Mouse (Mus musculus) embryonic facial prominence, embryonic 10.5 days (tissue): ENCODE data around the gene Chn2. TPM values are rescaled to one million over a fixed set of nuclear protein-coding genes. Genes with fewer than 3 reads are reported as not detected.
A peak's percentile ranks its signal among the peaks of the same experiment; 100 is the strongest.

Experiments
- DNase-seq: peaks from one replicate; pipeline ENCODE4 v3.0.0-alpha.2; 2017; ENCODE audit warnings: low spot score
- H3K27ac ChIP-seq: fragments of 300-500 bp; sonication (generic); replicated peaks from 2 replicates; pipeline ENCODE4 v1.5.1; 2016; ENCODE audit warnings: mild to moderate bottlenecking
- H3K27me3 ChIP-seq: fragments of 300-500 bp; sonication (generic); replicated peaks from 2 replicates; pipeline ENCODE4 v1.6.1; 2016; ENCODE audit warnings: low read depth, mild to moderate bottlenecking; ENCODE audit not compliant: poor library complexity, severe bottlenecking
- H3K36me3 ChIP-seq: fragments of 300-500 bp; sonication (generic); replicated peaks from 2 replicates; pipeline ENCODE4 v1.6.1; 2016; ENCODE audit warnings: mild to moderate bottlenecking, moderate library complexity
- H3K4me1 ChIP-seq: fragments of 300-500 bp; sonication (generic); 2 replicates; pipeline ENCODE4 v1.6.1; 2016
- H3K4me3 ChIP-seq: fragments of 300-500 bp; sonication (generic); 2 replicates; pipeline ENCODE4 v1.5.1; 2016; ENCODE audit warnings: mild to moderate bottlenecking, moderate library complexity
- H3K9me3 ChIP-seq: fragments of 300-500 bp; sonication (generic); 2 replicates; pipeline ENCODE4 v1.6.1; 2016; ENCODE audit warnings: mild to moderate bottlenecking
- WGBS: fragments of 180-500 bp; shearing (Covaris S2); methylation state at CpG from one replicate; pipeline ENCODE4 v1.1.7; 2016; 5-methylcytosine and 5-hydroxymethylcytosine counted together
- polyA plus RNA-seq: library from polyadenylated mRNA; unstranded; fragments of >200 nt; fragmentation: Nextera tagmentation; extraction: Ambion mirVana; gene quantifications from 2 replicates; pipeline ENCODE4 v1.2.1, GENCODE M21; 2016

Chn2 gene
- polyA plus RNA-seq, 1 experiment from 2014 or later = 11.3 TPM

GRCm38 (mm10) chr6:54330166-54330565 is 290.8 kb downstream of the Chn2 start:
- peaks cover 79% of the 10 kb centered on the region for H3K27me3 ChIP-seq
- WGBS = 79% methylated on average over 10 of the region's 10 CpGs

GRCm38 (mm10) chr6:54331765-54332164 is 292.4 kb downstream of the Chn2 start:
- peak; percentile 35 for DNase-seq
- Histone ChIP-seq H3K4me1 (peaks cover 42% of the 10 kb centered on the region), H3K9me3 (no peaks in the 10 kb centered on the region), H3K27ac (no peak overlapping the region), H3K4me3 (no peak overlapping the region), H3K27me3 (peaks cover 66% of the 10 kb centered on the region), H3K36me3 (no peaks in the 10 kb centered on the region)
- 42% methylated on average over 10 of the region's 10 CpGs for WGBS

More at GRCm38 (mm10) chr6:54330166-54330565, 290.8 kb downstream of the Chn2 start:
- Histone ChIP-seq H3K36me3 (no peaks in the 10 kb centered on the region), H3K4me3 (no peak overlapping the region), H3K4me1 (peaks cover 51% of the 10 kb centered on the region), H3K9me3 (no peaks in the 10 kb centered on the region), H3K27ac (no peak overlapping the region)
- no peak for DNase-seq

GRCm38 (mm10) chr6:54332203-54332602 is 292.8 kb downstream of the Chn2 start:
- Histone ChIP-seq H3K4me3 (no peak overlapping the region), H3K4me1 (peaks cover 37% of the 10 kb centered on the region), H3K36me3 (no peaks in the 10 kb centered on the region), H3K27ac (peak overlapping the region; percentile 59), H3K27me3 (peaks cover 61% of the 10 kb centered on the region), H3K9me3 (no peaks in the 10 kb centered on the region)
- peak; percentile 57 for DNase-seq
- WGBS = 45% methylated on average over 8 of the region's 8 CpGs

GRCm38 (mm10) chr6:54333116-54333651 is 293.8 kb downstream of the Chn2 start:
- Histone ChIP-seq H3K27me3 (peaks cover 51% of the 10 kb centered on the region), H3K4me3 (no peak overlapping the region), H3K36me3 (no peaks in the 10 kb centered on the region), H3K27ac (no peak overlapping the region), H3K9me3 (no peaks in the 10 kb centered on the region), H3K4me1 (peaks cover 28% of the 10 kb centered on the region)
- 42% methylated on average over 11 of the region's 11 CpGs for WGBS
- no peak for DNase-seq

- Histone ChIP-seq H3K27me3 (peaks cover 45% of the 10 kb centered on the region), H3K36me3 (no peaks in the 10 kb centered on the region), H3K9me3 (no peaks in the 10 kb centered on the region), H3K4me1 (peaks cover 28% of the 10 kb centered on the region), H3K4me3 (no peak overlapping the region), H3K27ac (no peak overlapping the region)
- no peak for DNase-seq
- whole genome bisulfite sequencing = 40% methylated on average over 9 of the region's 9 CpGs
Observed at GRCm38 (mm10) chr6:54333652-54334396, 294.5 kb downstream of the Chn2 start.

- peaks cover 24% of the 10 kb centered on the region for H3K27me3 ChIP-seq
- H3K27ac ChIP-seq = no peak overlapping the region
- H3K9me3 ChIP-seq = no peaks in the 10 kb centered on the region
- DNase-seq = no peak
- no peaks in the 10 kb centered on the region for H3K36me3 ChIP-seq
- H3K4me1 ChIP-seq = peaks cover 12% of the 10 kb centered on the region
- H3K4me3 ChIP-seq = no peak overlapping the region
- WGBS = 90% methylated on average over 6 of the region's 6 CpGs
Observed at GRCm38 (mm10) chr6:54337321-54337720, 298.0 kb downstream of the Chn2 start.

- no peaks in the 10 kb centered on the region for H3K4me1 ChIP-seq
- H3K27ac ChIP-seq = no peak overlapping the region
- H3K9me3 ChIP-seq = no peaks in the 10 kb centered on the region
- DNase-seq = no peak
- no peaks in the 10 kb centered on the region for H3K27me3 ChIP-seq
- WGBS = 88% methylated on average over 5 of the region's 5 CpGs
- no peak overlapping the region for H3K4me3 ChIP-seq
- no peaks in the 10 kb centered on the region for H3K36me3 ChIP-seq
Observed at GRCm38 (mm10) chr6:54341133-54341532, 301.8 kb downstream of the Chn2 start.

- H3K4me1 ChIP-seq = no peaks in the 10 kb centered on the region
- H3K27me3 ChIP-seq = no peaks in the 10 kb centered on the region
- no peak for DNase-seq
- H3K27ac ChIP-seq = no peak overlapping the region
- no peak overlapping the region for H3K4me3 ChIP-seq
- WGBS = 91% methylated on average over 10 of the region's 10 CpGs
- no peaks in the 10 kb centered on the region for H3K9me3 ChIP-seq
- H3K36me3 ChIP-seq = no peaks in the 10 kb centered on the region
Observed at GRCm38 (mm10) chr6:54342223-54342622, 302.9 kb downstream of the Chn2 start.

Other genes with a start within 250 kb of the Chn2 start
- 50.1 and 65.8 TPM in 2 replicates for gene Tril, start 218.7 kb upstream of the Chn2 start, polyA plus RNA-seq
- 0.10 and 0.22 TPM in 2 replicates for gene Cpvl, start 60.9 kb upstream of the Chn2 start, polyA plus RNA-seq